Mouse (Mus musculus) thymus, postnatal 25 days (tissue): Measurements from ENCODE around the gene Hist1h2ah.

Experiments used
- DNase-seq: peaks from one replicate; pipeline ENCODE4 v3.0.0; 2022

The Hist1h2ah gene

GRCm38 (mm10) chr13:22007872-22008271, 27.5 kb downstream of the Hist1h2ah start:
- no peak for DNase-seq

GRCm38 (mm10) chr13:22007121-22007510, 28.3 kb downstream of the Hist1h2ah start:
- DNase-seq = no peak

- peak; percentile 75 for DNase-seq
Observed at GRCm38 (mm10) chr13:22006334-22007120, 28.8 kb downstream of the Hist1h2ah start.

- peak; percentile 68 for DNase-seq
Observed at GRCm38 (mm10) chr13:22005605-22006333, 29.6 kb downstream of the Hist1h2ah start.

GRCm38 (mm10) chr13:22001823-22002222, 33.5 kb downstream of the Hist1h2ah start:
- DNase-seq = peak; percentile 34

GRCm38 (mm10) chr13:22001346-22001745, 34.0 kb downstream of the Hist1h2ah start:
- no peak for DNase-seq

GRCm38 (mm10) chr13:21999147-21999546, 36.2 kb downstream of the Hist1h2ah start:
- DNase-seq = no peak

GRCm38 (mm10) chr13:21998412-21998811, 37.0 kb downstream of the Hist1h2ah start:
- no peak for DNase-seq

- no peak for DNase-seq
Observed at GRCm38 (mm10) chr13:21997821-21998220, 37.5 kb downstream of the Hist1h2ah start.

- no peak for DNase-seq
Observed at GRCm38 (mm10) chr13:21997201-21997820, 38.1 kb downstream of the Hist1h2ah start.

GRCm38 (mm10) chr13:21996840-21997185, 38.6 kb downstream of the Hist1h2ah start:
- DNase-seq = no peak

GRCm38 (mm10) chr13:21996101-21996839, 39.1 kb downstream of the Hist1h2ah start:
- no peak for DNase-seq

- DNase-seq = peak; percentile 45
Observed at GRCm38 (mm10) chr13:21995331-21995914, 39.9 kb downstream of the Hist1h2ah start.

- no peak for DNase-seq
Observed at GRCm38 (mm10) chr13:21994896-21995295, 40.5 kb downstream of the Hist1h2ah start.

- peak; percentile 57 for DNase-seq
Observed at GRCm38 (mm10) chr13:21993957-21994738, 41.2 kb downstream of the Hist1h2ah start.

- no peak for DNase-seq
Observed at GRCm38 (mm10) chr13:21992550-21992949, 42.8 kb downstream of the Hist1h2ah start.
